Mouse (Mus musculus) forebrain, postnatal 0 days (tissue): ENCODE measurements around the gene Brca1. TPM values are rescaled to one million over a fixed set of nuclear protein-coding genes. Genes with fewer than 3 reads are reported as not detected.
"Not testable (repeated sequence)": the region's sequence is repeated elsewhere in the genome, so short reads cannot be mapped to it uniquely, and the experiment has no call there.

Source experiments
- ATAC-seq: fragments of 200-750 bp; cut with Nextera tagmentation; 2 replicates; pipeline ENCODE4 v1.8.0; 2017; ENCODE audit warnings: mild to moderate bottlenecking, moderate library complexity
- DNase-seq: peaks from one replicate; pipeline ENCODE4 v3.0.0-alpha.2; 2015
- H3K27ac ChIP-seq: fragments of 300-500 bp; sonication (generic); 2 replicates; pipeline ENCODE4 v1.5.1; 2014; ENCODE audit warnings: low read depth, mild to moderate bottlenecking, antibody characterized with exemption, low read length, moderate library complexity, mixed read lengths
- H3K27me3 ChIP-seq: fragments of 300-500 bp; sonication (generic); 2 replicates; pipeline ENCODE4 v1.6.1; 2014; ENCODE audit warnings: mild to moderate bottlenecking, low read length, mixed read lengths; ENCODE audit not compliant: insufficient read depth
- H3K36me3 ChIP-seq: fragments of 300-500 bp; sonication (generic); 2 replicates; pipeline ENCODE4 v1.6.1; 2014; ENCODE audit warnings: mild to moderate bottlenecking, moderate library complexity; ENCODE audit not compliant: insufficient read depth
- H3K4me1 ChIP-seq: fragments of 300-500 bp; sonication (generic); 2 replicates; pipeline ENCODE4 v1.6.1; 2014; ENCODE audit warnings: antibody characterized with exemption; ENCODE audit not compliant: insufficient read depth
- H3K4me2 ChIP-seq: fragments of 300-500 bp; sonication (generic); 2 replicates; pipeline ENCODE4 v1.6.1; 2014; ENCODE audit warnings: low read depth, mild to moderate bottlenecking, moderate library complexity
- H3K4me3 ChIP-seq: fragments of 300-500 bp; sonication (generic); 2 replicates; pipeline ENCODE4 v1.5.1; 2014; ENCODE audit warnings: low read depth, low read length, mixed read lengths
- H3K9ac ChIP-seq: fragments of 300-500 bp; sonication (generic); 2 replicates; pipeline ENCODE4 v1.6.1; 2014; ENCODE audit warnings: mild to moderate bottlenecking
- H3K9me3 ChIP-seq: fragments of 300-500 bp; sonication (generic); 2 replicates; pipeline ENCODE4 v1.6.1; 2016; ENCODE audit warnings: low read length
- CTCF ChIP-seq: sonication (generic); IDR thresholded peaks from 2 replicates; pipeline ENCODE4 v1.5.1; 2016; ENCODE audit warnings: antibody characterized with exemption, control low read depth, low read depth
- WGBS: fragments of 180-500 bp; shearing (Covaris S2); extraction: QIAGEN DNeasy Blood & Tissue Kit; methylation state at CpG from one replicate; pipeline ENCODE4 v1.1.7; 2014; 5-methylcytosine and 5-hydroxymethylcytosine counted together
- polyA plus RNA-seq: library from polyadenylated mRNA; unstranded; fragments of >200 nt; fragmentation: Nextera tagmentation; extraction: Ambion mirVana; gene quantifications from 2 replicates; pipeline ENCODE4 v1.2.1, GENCODE M21; 2015
- total RNA-seq: library from RNA; depleted of rRNA; stranded (reverse); fragments of >200 nt; gene quantifications from 2 replicates; pipeline ENCODE4 v1.2.3, GENCODE M21; 2014; rRNA removed

Brca1 gene
- 3.3 and 4.2 TPM in 2 replicates for total RNA-seq
- polyA plus RNA-seq: 1.3 and 1.7 TPM in 2 replicates

DNA sequence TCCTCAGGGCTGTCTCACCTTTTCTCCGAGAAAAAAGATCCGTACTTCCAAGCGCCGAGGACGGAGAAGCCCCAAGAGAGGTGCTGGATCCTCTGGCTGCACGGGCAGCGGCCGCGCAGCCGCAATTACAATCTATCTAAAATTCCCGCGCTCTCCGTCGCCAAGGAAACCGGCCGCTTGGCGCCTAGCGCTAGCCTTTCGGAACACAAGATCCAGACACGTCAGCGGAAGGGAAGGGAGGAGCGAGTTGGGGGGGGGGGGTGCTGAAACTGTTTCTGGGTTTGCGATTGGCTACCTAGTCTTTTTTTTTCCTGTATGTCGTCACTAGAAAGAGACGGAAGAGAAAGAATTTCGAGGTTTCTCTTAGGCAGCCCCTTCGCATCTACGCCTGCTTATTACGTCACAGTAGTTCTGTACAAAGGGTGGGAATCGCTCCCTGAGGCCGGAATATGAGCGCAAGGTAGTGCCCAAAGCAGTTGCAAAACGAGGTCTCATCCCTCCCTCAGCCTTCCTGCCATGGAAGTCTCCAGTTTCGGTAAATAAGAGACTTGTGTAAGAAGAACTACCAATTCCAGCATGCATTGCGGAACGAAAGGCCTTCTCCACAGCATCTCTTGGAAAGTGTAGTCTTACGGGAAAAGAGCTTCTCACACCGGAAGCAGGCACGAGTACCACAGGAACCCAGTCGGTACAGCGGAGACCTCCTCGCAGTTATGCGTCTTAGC is at the start of gene Brca1, which contains the start of gene Nbr1:
TSS of gene Brca1 (minus strand) at position 205 of the 725 bp plus-strand sequence.
TSS of gene Nbr1 (plus strand) at position 399 of the 725 bp plus-strand sequence.
- 2% methylated on average over 43 of the region's 43 CpGs for WGBS
- ATAC-seq: peak; percentile 78
- Histone ChIP-seq H3K9me3 (no peaks in the 10 kb centered on the region), H3K9ac (peak within 1 kb of the TSS; percentile 73), H3K4me1 (peaks cover 18% of the 10 kb centered on the region; the same call in 1 of the 2 replicates), H3K4me2 (peak within 1 kb of the TSS; percentile 71), H3K4me3 (peak within 1 kb of the TSS; percentile 74), H3K27ac (peak within 1 kb of the TSS; percentile 95), H3K36me3 (0 out of 2 replicates have a peak, but pooled peaks cover 4% of the 10 kb centered on the region), H3K27me3 (no peaks in the 10 kb centered on the region)
- no peak for TF ChIP-seq CTCF
- DNase-seq: peak; percentile 98

DNA sequence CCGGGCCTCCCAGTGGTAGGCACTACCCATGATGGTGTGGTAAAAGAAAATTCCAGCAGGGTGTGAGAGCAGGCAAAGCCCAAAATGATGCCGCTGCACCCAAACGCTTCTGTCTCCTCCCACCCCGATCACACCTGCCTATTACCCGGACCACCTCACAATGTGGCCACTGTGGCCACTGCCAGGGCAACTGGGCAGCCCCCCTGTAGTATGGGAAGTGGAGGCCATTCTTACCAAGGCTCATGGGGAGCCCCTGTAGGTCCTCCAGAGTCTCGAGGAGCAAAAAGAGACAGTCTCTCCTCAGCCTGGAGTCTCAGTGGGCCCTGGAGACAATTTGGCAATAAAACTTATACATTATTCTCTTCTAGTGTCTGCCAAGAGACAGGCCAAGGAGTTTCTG is 47.4 kb upstream of the Brca1 start, which contains the start of gene Gm11634:
TSS of gene Gm11634 (minus strand) at position 101 of the 400 bp plus-strand sequence.
- WGBS: 78% methylated on average over 6 of the region's 6 CpGs
- H3K4me3 ChIP-seq: no peak within 1 kb of the TSS
- H3K9ac ChIP-seq: no peak within 1 kb of the TSS
- no peak for ATAC-seq
- no peak within 1 kb of the TSS for H3K4me2 ChIP-seq
- H3K4me1 ChIP-seq: no peaks in the 10 kb centered on the region
- TF ChIP-seq CTCF: no peak
- H3K9me3 ChIP-seq: no peaks in the 10 kb centered on the region
- H3K36me3 ChIP-seq: no peaks in the 10 kb centered on the region
- no peak for DNase-seq
- H3K27me3 ChIP-seq: no peaks in the 10 kb centered on the region
- H3K27ac ChIP-seq: no peak within 1 kb of the TSS

DNA sequence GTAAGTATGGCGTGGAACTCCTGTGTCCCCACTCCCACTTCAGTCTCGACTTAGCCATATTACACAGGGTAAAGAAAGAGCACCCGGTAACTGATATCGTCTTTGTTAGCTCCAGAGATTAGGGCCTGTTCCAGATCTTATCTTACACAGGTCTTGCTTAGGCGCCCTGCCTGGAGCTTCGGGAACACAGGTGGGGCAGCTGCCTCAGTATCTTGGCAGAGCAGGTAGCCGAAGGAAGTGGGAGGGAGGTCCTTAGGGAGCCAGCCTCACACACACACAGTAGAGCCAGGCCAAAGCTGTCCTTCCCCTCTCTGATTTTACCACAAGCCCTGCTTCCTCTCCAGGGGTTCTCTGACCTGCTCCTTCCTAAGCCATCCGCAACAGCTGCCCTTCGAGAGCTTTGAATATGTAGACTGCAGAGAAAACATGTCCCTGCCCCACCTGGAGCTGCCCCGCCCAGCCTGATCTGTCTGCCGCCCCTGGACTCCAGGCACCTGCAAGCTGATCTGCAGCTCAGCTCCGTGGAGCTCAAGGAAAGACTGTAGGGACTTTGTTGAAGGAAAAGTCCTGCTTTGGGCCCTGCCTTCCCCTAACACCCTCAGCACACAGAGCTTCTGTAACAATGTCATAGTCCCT is 38.4 kb upstream of the Brca1 start:
- H3K27ac ChIP-seq: no peak overlapping the region
- no peak overlapping the region for H3K9ac ChIP-seq
- H3K36me3 ChIP-seq: peaks cover 4% of the 10 kb centered on the region; the same call in 1 of the 2 replicates
- no peaks in the 10 kb centered on the region for H3K9me3 ChIP-seq
- no peaks in the 10 kb centered on the region for H3K27me3 ChIP-seq
- DNase-seq (no peak), ATAC-seq (no peak)
- no peak overlapping the region for H3K4me2 ChIP-seq
- no peak overlapping the region for H3K4me3 ChIP-seq
- TF ChIP-seq CTCF: no peak
- WGBS: 84% methylated on average over 12 of the region's 12 CpGs
- H3K4me1 ChIP-seq: no peaks in the 10 kb centered on the region

DNA sequence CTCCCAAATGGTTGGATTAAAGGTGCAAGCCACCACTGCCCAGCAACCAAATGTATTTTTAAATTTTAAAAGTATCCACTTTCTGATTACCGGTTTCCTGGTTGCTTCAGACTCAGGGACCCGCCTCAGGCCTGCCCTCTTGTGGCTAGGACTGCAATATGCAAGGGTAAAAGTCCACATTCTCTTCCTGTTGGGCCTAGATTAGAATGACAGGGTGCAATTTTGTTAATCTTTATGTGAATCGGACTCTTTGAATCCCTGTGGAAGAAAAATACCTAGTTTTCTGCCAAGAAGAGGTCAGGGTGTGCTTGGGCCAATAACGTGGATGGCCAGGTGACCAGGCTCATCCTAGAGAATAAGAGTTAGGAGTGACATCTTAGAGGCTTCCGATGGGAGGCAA is 37.7 kb upstream of the Brca1 start:
- H3K4me1 ChIP-seq: no peaks in the 10 kb centered on the region
- WGBS: 28% methylated on average over 5 of the region's 5 CpGs
- H3K4me3 ChIP-seq: no peak overlapping the region
- H3K36me3 ChIP-seq: peaks cover 4% of the 10 kb centered on the region; the same call in 1 of the 2 replicates
- no peak overlapping the region for H3K27ac ChIP-seq
- H3K9me3 ChIP-seq: no peaks in the 10 kb centered on the region
- peak; percentile 57 for DNase-seq
- ATAC-seq: no peak
- H3K9ac ChIP-seq: no peak overlapping the region
- peak; percentile 74 for TF ChIP-seq CTCF
- no peaks in the 10 kb centered on the region for H3K27me3 ChIP-seq
- no peak overlapping the region for H3K4me2 ChIP-seq

DNA sequence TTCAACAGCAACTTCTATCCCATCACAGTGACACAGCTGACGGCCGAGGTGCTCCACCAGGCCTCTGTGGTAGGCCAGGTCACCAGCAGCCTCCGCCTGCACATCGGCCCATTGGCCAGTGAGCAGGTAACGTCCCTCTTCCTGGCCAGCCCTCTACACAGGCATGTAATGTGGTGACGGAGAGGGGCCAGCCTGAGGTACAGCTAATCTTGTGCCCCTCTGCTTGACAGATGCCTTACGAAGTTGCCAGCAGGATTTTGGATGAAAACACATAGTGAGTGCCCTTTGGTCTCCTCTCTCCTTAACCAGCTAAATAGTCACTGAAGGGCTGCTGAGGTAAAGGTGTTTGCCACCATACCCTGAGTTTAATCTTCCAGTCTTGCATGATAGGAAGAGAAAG is 37.1 kb upstream of the Brca1 start:
- no peak overlapping the region for H3K4me3 ChIP-seq
- no peak overlapping the region for H3K27ac ChIP-seq
- peaks cover 4% of the 10 kb centered on the region; the same call in 1 of the 2 replicates for H3K36me3 ChIP-seq
- H3K9ac ChIP-seq: no peak overlapping the region
- ATAC-seq: no peak
- no peaks in the 10 kb centered on the region for H3K9me3 ChIP-seq
- 88% methylated on average over 7 of the region's 7 CpGs for WGBS
- no peak overlapping the region for H3K4me2 ChIP-seq
- no peak for TF ChIP-seq CTCF
- H3K4me1 ChIP-seq: no peaks in the 10 kb centered on the region
- no peak for DNase-seq
- no peaks in the 10 kb centered on the region for H3K27me3 ChIP-seq

DNA sequence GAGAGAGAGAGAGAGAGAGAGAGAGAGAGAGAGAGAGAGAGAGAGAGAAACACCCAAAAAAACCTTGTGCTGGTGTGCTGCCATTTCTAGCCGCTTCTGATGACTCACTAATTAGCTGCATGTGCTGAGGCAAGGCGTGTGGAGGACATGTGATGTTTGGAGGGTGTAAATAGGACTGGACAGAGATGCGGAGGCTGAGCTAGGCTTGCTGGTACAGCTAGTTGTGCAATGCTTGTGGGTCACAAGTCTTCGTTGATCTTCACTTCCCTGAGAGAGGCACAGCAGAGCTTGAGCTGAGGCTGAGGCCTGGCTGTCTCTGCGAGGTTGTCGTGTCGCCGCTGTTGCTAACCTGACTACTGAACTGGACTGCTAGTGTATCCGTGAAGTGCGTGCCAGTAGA is 35.9 kb upstream of the Brca1 start:
- ATAC-seq: no peak
- TF ChIP-seq CTCF: no peak
- no peak for DNase-seq
- Histone ChIP-seq H3K4me3 (no peak overlapping the region), H3K9ac (no peak overlapping the region), H3K4me1 (no peaks in the 10 kb centered on the region), H3K4me2 (no peak overlapping the region), H3K27me3 (no peaks in the 10 kb centered on the region), H3K9me3 (no peaks in the 10 kb centered on the region), H3K36me3 (peaks cover 4% of the 10 kb centered on the region; the same call in 1 of the 2 replicates), H3K27ac (no peak overlapping the region)
- 88% methylated on average over 10 of the region's 10 CpGs for WGBS

DNA sequence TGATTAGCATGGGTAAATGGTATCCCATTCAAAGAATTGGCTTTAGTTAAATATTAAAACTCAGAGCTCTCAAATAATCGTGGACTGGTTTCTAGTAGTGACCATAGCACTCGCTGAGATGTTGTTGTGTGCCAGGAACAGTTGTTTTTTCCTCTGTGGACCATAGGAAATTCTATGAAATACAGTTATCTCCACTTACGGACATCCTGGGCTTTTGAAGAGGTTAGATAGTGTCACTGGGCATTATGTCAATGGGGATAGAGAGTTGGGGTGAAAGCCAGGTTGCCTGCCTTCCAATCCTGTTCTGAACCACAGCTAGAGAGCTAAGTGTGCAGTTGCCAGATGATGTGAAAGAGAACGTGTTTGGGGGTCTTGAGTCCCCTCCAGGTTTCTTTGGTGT is 34.0 kb upstream of the Brca1 start:
- H3K27ac ChIP-seq: no peak overlapping the region
- no peak overlapping the region for H3K9ac ChIP-seq
- no peak for DNase-seq
- no peaks in the 10 kb centered on the region for H3K27me3 ChIP-seq
- H3K9me3 ChIP-seq: no peaks in the 10 kb centered on the region
- no peak overlapping the region for H3K4me3 ChIP-seq
- no peak for TF ChIP-seq CTCF
- no peaks in the 10 kb centered on the region for H3K4me1 ChIP-seq
- no peak for ATAC-seq
- no peak overlapping the region for H3K4me2 ChIP-seq
- H3K36me3 ChIP-seq: peaks cover 9% of the 10 kb centered on the region; the same call in 1 of the 2 replicates
- 79% methylated on average over 4 of the region's 4 CpGs for WGBS

DNA sequence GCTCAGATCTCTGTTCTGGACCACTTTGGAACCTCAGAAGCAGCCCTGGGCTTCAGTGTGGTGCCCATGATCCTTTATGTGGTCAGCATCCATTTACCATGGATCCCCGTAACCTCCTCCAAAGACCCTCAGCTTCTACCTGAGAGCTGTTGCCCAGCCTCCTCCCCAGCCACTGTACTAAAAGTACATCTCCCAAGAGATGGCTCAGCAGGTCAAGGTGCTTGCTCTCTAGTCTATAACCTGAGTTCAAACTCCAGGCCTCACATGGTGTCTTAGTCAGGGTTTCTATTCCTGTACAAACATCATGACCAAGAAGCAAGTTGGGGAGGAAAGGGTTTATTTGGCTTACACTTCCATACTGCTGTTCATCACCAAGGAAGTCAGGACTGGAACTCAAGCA is 33.3 kb upstream of the Brca1 start:
- H3K4me1 ChIP-seq: not testable (repeated sequence)
- WGBS: 93% methylated on average over 1 of the region's 1 CpGs

More for the DNA sequence above, 33.3 kb upstream of the Brca1 start:
- not testable (repeated sequence) for DNase-seq, H3K4me3 ChIP-seq, H3K27me3 ChIP-seq, ATAC-seq, H3K4me2 ChIP-seq, H3K9me3 ChIP-seq, H3K9ac ChIP-seq, H3K27ac ChIP-seq
- peaks cover 17% of the 10 kb centered on the region for H3K36me3 ChIP-seq
